Mouse (Mus musculus) limb, embryonic 11.5 days (tissue): ENCODE data around the gene Dand5. TPM values are rescaled to one million over a fixed set of nuclear protein-coding genes. Genes with fewer than 3 reads are reported as not detected.

Experiments used
- ATAC-seq: fragments of 200-750 bp; cut with Nextera tagmentation; 2 replicates; pipeline ENCODE4 v1.8.0; 2017; ENCODE audit warnings: low read depth; ENCODE audit not compliant: insufficient number of reproducible peaks, low FRiP score, low TSS enrichment
- DNase-seq: peaks from one replicate; pipeline ENCODE4 v3.0.0-alpha.2; 2015; ENCODE audit warnings: low spot score
- H3K27ac ChIP-seq: fragments of 300-500 bp; sonication (generic); replicated peaks from 2 replicates; pipeline ENCODE4 v1.5.1; 2014; ENCODE audit warnings: low read depth, mild to moderate bottlenecking, low read length
- H3K27me3 ChIP-seq: fragments of 300-500 bp; sonication (generic); 2 replicates; pipeline ENCODE4 v1.6.1; 2014; ENCODE audit warnings: mild to moderate bottlenecking, low read length, mixed read lengths; ENCODE audit not compliant: control insufficient read depth, insufficient read depth
- H3K36me3 ChIP-seq: fragments of 300-500 bp; sonication (generic); 2 replicates; pipeline ENCODE4 v1.6.1; 2014; ENCODE audit warnings: mild to moderate bottlenecking, low read length, moderate library complexity, mixed read lengths; ENCODE audit not compliant: control insufficient read depth, insufficient read depth
- H3K4me1 ChIP-seq: fragments of 300-500 bp; sonication (generic); 2 replicates; pipeline ENCODE4 v1.6.1; 2014; ENCODE audit warnings: low read length, mixed read lengths; ENCODE audit not compliant: control insufficient read depth, insufficient read depth
- H3K4me2 ChIP-seq: fragments of 300-500 bp; sonication (generic); 2 replicates; pipeline ENCODE4 v1.6.1; 2014; ENCODE audit warnings: low read depth, mild to moderate bottlenecking, moderate library complexity; ENCODE audit not compliant: severe bottlenecking
- H3K4me3 ChIP-seq: fragments of 300-500 bp; sonication (generic); 2 replicates; pipeline ENCODE4 v1.5.1; 2014; ENCODE audit warnings: low read depth, low read length
- H3K9ac ChIP-seq: fragments of 300-500 bp; sonication (generic); 2 replicates; pipeline ENCODE4 v1.6.1; 2014; ENCODE audit warnings: mild to moderate bottlenecking, low read length
- H3K9me3 ChIP-seq: fragments of 300-500 bp; sonication (generic); 2 replicates; pipeline ENCODE4 v1.6.1; 2016; ENCODE audit warnings: low read length; ENCODE audit not compliant: control insufficient read depth
- WGBS: fragments of 180-500 bp; shearing (Covaris S2); extraction: QIAGEN DNeasy Blood & Tissue Kit; methylation state at CpG from one replicate; pipeline ENCODE4 v1.1.7; 2014; 5-methylcytosine and 5-hydroxymethylcytosine counted together
- polyA plus RNA-seq: library from polyadenylated mRNA; unstranded; fragments of >200 nt; fragmentation: Nextera tagmentation; extraction: Ambion mirVana; gene quantifications from 2 replicates; pipeline ENCODE4 v1.2.1, GENCODE M21; 2014

Gene Dand5
- polyA plus RNA-seq, 1 experiment from 2014 or later, result 3.9 TPM

- WGBS, result 34% methylated on average over 10 of the region's 10 CpGs
- H3K27me3 ChIP-seq, result peaks cover 83% of the 10 kb centered on the region
- peak; percentile 43 for DNase-seq
Observed at GRCm38 (mm10) chr8:84798446-84799135, 24.0 kb downstream of the Dand5 start.

GRCm38 (mm10) chr8:84797971-84798370 lies 24.7 kb downstream of the Dand5 start:
- 67% methylated on average over 6 of the region's 6 CpGs for WGBS
- DNase-seq (no peak), ATAC-seq (no peak)
- H3K4me2 ChIP-seq, result no peak overlapping the region
- peaks cover 83% of the 10 kb centered on the region for H3K27me3 ChIP-seq
- H3K9ac ChIP-seq, result no peak overlapping the region
- no peak overlapping the region for H3K27ac ChIP-seq
- no peaks in the 10 kb centered on the region for H3K36me3 ChIP-seq
- no peaks in the 10 kb centered on the region for H3K9me3 ChIP-seq
- no peak overlapping the region; the same call in 1 of the 2 replicates for H3K4me3 ChIP-seq
- H3K4me1 ChIP-seq, result peaks cover 19% of the 10 kb centered on the region

More at GRCm38 (mm10) chr8:84798446-84799135, 24.0 kb downstream of the Dand5 start:
- Histone ChIP-seq H3K27ac (no peak overlapping the region), H3K9ac (peak overlapping the region; percentile 91), H3K4me2 (peak overlapping the region; percentile 93), H3K36me3 (no peaks in the 10 kb centered on the region), H3K9me3 (no peaks in the 10 kb centered on the region), H3K4me3 (peak overlapping the region; percentile 63), H3K4me1 (peaks cover 19% of the 10 kb centered on the region)
- no peak for ATAC-seq

- Histone ChIP-seq H3K27me3 (peaks cover 86% of the 10 kb centered on the region), H3K9ac (no peak overlapping the region), H3K4me2 (no peak overlapping the region), H3K27ac (no peak overlapping the region), H3K4me1 (peaks cover 19% of the 10 kb centered on the region), H3K9me3 (no peaks in the 10 kb centered on the region), H3K4me3 (no peak overlapping the region), H3K36me3 (no peaks in the 10 kb centered on the region)
- ATAC-seq, result no peak
- whole genome bisulfite sequencing, result 69% methylated on average over 15 of the region's 15 CpGs
- no peak for DNase-seq
Observed at GRCm38 (mm10) chr8:84797256-84797797, 25.3 kb downstream of the Dand5 start.

GRCm38 (mm10) chr8:84794486-84794885 lies 28.1 kb downstream of the Dand5 start:
- H3K4me1 ChIP-seq, result peaks cover 11% of the 10 kb centered on the region
- ATAC-seq (no peak), DNase-seq (no peak)
- H3K36me3 ChIP-seq, result no peaks in the 10 kb centered on the region
- H3K4me3 ChIP-seq, result no peak overlapping the region
- H3K9ac ChIP-seq, result no peak overlapping the region
- no peaks in the 10 kb centered on the region for H3K9me3 ChIP-seq
- no peak overlapping the region for H3K4me2 ChIP-seq
- WGBS, result 54% methylated on average over 7 of the region's 7 CpGs
- H3K27me3 ChIP-seq, result peaks cover 81% of the 10 kb centered on the region
- no peak overlapping the region for H3K27ac ChIP-seq

GRCm38 (mm10) chr8:84793791-84794485 lies 28.7 kb downstream of the Dand5 start:
- Histone ChIP-seq H3K9ac (no peak overlapping the region; the same call in 1 of the 2 replicates), H3K4me2 (no peak overlapping the region), H3K27me3 (peaks cover 84% of the 10 kb centered on the region), H3K4me1 (peaks cover 14% of the 10 kb centered on the region), H3K27ac (no peak overlapping the region), H3K4me3 (no peak overlapping the region), H3K36me3 (no peaks in the 10 kb centered on the region), H3K9me3 (no peaks in the 10 kb centered on the region)
- no peak for DNase-seq
- WGBS, result 61% methylated on average over 12 of the region's 13 CpGs
- no peak for ATAC-seq

GRCm38 (mm10) chr8:84793134-84793533 lies 29.5 kb downstream of the Dand5 start:
- ATAC-seq (no peak), DNase-seq (no peak)
- WGBS, result 88% methylated on average over 9 of the region's 9 CpGs
- Histone ChIP-seq H3K9ac (no peak overlapping the region), H3K27me3 (peaks cover 84% of the 10 kb centered on the region), H3K4me2 (no peak overlapping the region), H3K36me3 (no peaks in the 10 kb centered on the region), H3K27ac (no peak overlapping the region), H3K9me3 (no peaks in the 10 kb centered on the region), H3K4me3 (no peak overlapping the region), H3K4me1 (peaks cover 12% of the 10 kb centered on the region)

GRCm38 (mm10) chr8:84792429-84792947 lies 30.1 kb downstream of the Dand5 start:
- H3K4me3 ChIP-seq, result no peak overlapping the region
- DNase-seq, result no peak
- H3K27me3 ChIP-seq, result peaks cover 84% of the 10 kb centered on the region
- WGBS, result 74% methylated on average over 12 of the region's 12 CpGs
- H3K4me2 ChIP-seq, result no peak overlapping the region
- no peak overlapping the region for H3K27ac ChIP-seq
- H3K9me3 ChIP-seq, result no peaks in the 10 kb centered on the region
- H3K4me1 ChIP-seq, result peaks cover 12% of the 10 kb centered on the region
- H3K9ac ChIP-seq, result no peak overlapping the region
- no peak for ATAC-seq
- no peaks in the 10 kb centered on the region for H3K36me3 ChIP-seq

- Histone ChIP-seq H3K27ac (no peak overlapping the region), H3K27me3 (peaks cover 83% of the 10 kb centered on the region), H3K4me2 (no peak overlapping the region), H3K9ac (no peak overlapping the region), H3K36me3 (no peaks in the 10 kb centered on the region), H3K4me3 (no peak overlapping the region), H3K9me3 (no peaks in the 10 kb centered on the region), H3K4me1 (peaks cover 23% of the 10 kb centered on the region)
- DNase-seq (no peak), ATAC-seq (no peak)
- WGBS, result 59% methylated on average over 2 of the region's 2 CpGs
Observed at GRCm38 (mm10) chr8:84790537-84790936, 32.1 kb downstream of the Dand5 start.
